Mouse (Mus musculus): ENCODE results near the gene Gpc6. TPM values are rescaled to one million over a fixed set of nuclear protein-coding genes. Genes with fewer than 3 reads are reported as not detected.

The Gpc6 gene
- total RNA-seq, 1 experiment from 2014 or later: not detected

DNA sequence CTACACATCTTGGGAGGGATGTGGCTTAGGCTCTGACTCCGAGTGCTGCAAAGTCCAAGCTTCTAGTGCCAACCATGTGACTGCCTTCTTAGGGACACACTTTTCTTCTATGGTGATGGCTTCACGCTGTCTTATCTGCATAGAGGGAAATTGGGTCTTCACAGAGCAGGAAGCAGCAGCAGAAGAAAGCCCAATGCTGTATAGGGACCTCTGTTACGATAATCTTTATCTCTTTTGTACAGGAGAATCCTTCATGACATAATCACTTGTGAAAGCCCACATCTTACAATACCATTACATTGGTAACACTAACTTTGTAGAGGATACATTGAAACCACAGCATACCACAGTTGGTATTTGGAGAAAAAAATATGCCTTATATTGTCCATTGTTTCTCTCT lies 472.1 kb downstream of the Gpc6 start:
- ATAC-seq (replicated peaks; ENCODE audit: insufficient number of reproducible peaks, low FRiP score, low TSS enrichment, poor library complexity, severe bottlenecking): no peak

DNA sequence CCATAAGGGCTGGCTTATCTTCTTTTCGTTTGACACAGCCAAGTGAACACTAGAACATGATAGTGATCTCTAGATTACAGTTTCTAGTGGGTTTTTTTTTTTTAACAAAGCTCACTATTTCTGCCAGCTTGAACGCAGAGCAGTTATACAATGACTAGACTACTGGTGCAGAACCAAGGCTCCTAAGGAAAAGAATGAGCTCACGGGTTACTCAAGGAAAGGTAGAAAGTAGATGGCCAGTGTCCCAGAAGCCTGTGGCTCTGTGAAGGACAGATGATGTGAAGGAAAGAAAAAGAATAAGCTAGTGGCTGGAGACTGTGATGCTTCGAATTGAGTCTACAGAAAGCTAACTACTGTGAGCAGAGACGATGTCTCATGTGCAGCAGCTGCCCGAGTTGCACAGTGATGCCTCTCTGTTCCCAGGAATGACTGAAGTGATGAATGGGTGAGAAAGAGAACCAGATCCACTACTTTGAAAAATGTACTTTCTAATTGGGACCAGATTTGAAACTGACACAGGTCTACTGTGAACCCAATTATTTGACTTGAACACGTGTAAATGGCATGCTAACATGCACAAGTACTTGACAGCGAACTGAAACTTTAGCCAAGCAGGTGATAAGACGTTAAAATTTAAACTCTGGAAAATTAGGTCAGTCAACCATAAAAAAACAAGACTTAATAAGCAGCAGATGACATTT lies 482.9 kb downstream of the Gpc6 start:
- no peak for ATAC-seq (replicated peaks; ENCODE audit: insufficient number of reproducible peaks, low FRiP score, low TSS enrichment, poor library complexity, severe bottlenecking)

DNA sequence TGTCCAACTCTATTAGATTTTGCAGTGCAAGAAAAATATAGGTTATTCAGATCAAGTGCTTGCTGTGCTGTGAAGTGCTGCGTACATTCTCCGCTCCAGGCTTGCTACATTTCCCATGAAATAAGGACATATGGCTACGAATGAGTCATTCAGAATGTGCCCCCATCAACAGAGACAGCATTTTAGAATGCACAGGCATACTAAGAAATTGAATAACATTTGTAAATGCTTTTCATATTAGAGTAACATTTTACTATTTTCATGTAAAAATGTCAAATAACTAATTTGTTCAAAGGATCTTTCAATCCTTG lies 483.4 kb downstream of the Gpc6 start:
- no peak for ATAC-seq (replicated peaks; ENCODE audit: insufficient number of reproducible peaks, low FRiP score, low TSS enrichment, poor library complexity, severe bottlenecking)

DNA sequence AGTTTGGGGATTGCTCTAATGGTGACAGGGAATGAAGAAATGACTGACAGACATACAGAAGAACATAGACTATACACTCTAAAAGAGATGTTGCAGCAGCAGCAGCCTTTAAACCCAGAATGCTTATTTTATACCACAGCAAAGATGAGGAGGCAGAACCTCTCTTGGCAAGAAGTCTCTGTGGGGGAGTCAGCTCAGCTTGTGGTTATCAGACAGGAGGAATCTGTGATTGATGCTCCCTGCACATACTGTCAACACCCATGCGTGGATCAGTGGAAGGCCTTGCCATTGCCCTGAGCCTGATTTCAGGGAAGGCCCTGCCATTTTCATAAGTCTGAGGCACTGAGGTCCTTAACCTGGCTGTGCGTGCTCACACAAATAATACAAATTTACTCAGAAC lies 484.7 kb downstream of the Gpc6 start:
- no peak for ATAC-seq (replicated peaks; ENCODE audit: insufficient number of reproducible peaks, low FRiP score, low TSS enrichment, poor library complexity, severe bottlenecking)

DNA sequence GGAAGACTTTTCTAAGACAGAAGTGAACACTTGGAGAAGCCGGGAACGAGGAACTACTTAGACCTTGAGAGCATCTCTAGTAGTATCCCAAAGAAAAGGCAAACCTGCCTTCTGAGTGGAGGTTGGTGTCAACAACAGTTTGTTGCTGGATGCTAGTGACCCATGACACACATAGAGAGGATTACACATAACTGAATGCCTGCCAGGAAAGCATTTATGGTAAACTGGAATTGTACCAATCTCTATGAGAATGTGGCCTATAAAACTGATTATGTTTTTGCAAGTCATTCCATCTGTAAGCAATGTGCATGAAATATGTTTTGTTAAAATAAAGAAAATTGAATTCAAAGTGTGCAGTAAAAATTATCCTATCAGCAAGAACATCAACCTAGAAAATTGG lies 485.4 kb downstream of the Gpc6 start:
- no peak for ATAC-seq (replicated peaks; ENCODE audit: insufficient number of reproducible peaks, low FRiP score, low TSS enrichment, poor library complexity, severe bottlenecking)

DNA sequence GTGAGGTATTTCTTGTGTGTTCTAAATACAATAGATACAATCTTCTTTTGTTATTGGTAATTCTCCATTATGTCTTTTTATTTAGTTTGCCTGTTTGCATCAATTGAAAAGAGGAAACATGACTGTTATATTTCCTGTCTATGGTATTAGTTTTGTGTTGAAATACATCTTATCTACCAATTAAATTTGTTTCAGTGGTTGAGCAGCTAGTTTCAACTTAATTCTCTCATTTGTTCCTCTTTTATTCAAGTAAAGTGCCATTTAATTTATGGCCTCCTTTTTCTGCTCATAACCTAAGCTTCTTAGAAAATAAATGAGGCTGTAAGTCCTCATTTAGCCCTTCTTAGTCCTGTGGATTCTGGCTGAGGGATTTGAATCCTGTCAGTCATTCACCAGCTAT lies 489.9 kb downstream of the Gpc6 start:
- ATAC-seq (replicated peaks; ENCODE audit: insufficient number of reproducible peaks, low FRiP score, low TSS enrichment, poor library complexity, severe bottlenecking): no peak

DNA sequence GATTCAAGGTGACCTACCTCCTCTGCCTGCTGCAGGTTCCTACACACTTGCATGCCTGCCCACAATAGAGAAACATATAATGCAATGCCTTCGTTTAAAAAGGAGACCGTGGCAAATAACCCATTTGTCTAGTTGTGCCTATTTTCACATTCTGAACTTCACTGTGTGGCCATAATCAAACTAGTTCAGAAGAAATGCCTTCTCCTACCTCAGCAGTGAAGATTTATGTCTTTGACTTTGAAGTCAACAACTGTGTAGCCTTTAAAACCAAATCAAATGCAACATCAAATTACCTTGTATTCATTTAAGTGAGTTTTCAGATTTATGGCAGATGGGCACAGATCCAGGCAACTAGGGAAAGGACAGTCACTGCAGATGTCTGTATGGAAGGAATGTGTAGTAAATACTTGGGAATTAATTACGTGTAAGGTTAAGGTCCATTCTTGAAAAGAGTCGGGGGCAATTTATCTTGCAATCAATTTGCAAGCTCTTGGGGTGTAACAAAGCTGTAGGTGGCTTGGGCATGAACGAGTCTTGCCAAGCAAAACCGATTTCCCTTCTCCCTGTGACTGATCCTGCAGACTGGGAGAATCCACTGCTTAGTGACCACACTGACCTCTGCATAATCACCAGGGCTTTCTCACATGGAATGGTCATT lies 494.6 kb downstream of the Gpc6 start:
- no peak for ATAC-seq (replicated peaks; ENCODE audit: insufficient number of reproducible peaks, low FRiP score, low TSS enrichment, poor library complexity, severe bottlenecking)

DNA sequence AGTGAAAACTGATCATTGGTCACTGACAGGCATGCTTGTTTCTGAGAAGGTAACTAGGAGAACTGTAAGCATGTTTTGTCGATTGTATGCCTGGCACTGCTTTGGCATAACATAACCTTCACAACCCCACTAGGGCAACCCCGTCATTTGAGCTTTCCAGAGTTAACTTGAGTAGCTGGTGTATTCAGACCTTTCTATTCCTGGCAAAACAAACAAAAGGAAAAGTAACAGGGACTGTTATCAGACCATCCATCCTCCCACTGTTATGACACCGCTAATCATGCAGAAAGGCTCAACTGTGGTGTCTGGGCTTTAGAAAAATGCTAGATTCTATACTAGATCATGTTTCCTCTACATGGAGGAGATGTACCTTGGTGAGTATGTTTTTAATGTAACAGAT lies 496.1 kb downstream of the Gpc6 start:
- ATAC-seq (replicated peaks; ENCODE audit: insufficient number of reproducible peaks, low FRiP score, low TSS enrichment, poor library complexity, severe bottlenecking): no peak

DNA sequence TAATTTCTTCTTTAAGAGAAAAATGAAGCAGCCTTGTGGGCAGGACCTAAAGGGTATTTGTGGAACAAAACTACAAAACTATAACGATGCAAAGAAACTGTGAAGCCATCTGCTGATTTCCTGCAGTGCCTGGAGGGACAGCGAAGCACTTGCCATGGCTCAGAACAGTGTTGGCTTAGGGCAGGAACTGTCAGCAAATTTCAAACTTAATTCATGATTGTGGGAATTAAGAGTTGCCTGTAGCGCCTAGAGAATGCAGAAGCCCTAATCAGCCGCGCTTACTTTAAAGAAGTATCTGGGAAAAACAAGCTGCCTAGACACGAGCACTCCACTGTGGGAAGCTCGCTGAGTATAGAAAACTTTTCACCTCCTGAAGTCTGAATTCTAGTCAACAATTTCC lies 501.0 kb downstream of the Gpc6 start:
- ATAC-seq (replicated peaks; ENCODE audit: insufficient number of reproducible peaks, low FRiP score, low TSS enrichment, poor library complexity, severe bottlenecking): no peak

DNA sequence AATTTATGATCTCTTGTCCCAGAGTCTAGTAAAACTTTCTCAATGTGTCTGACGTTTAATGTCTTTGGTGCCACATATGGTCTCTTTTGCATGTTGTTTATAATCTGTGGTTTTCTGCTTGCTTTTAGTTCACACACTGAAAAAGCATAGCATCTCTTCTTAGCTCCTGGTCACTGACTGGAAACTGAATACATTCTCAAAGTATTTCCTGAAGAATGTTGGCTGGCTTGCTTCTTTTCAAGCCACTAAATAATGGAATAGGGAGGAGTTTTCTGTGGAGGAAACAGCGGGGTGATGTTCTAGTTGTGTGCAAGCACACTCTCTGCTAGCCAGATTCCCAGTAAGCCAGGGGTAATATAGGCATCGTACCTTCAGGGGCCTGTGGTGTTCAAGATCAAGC lies 502.7 kb downstream of the Gpc6 start:
- no peak for ATAC-seq (replicated peaks; ENCODE audit: insufficient number of reproducible peaks, low FRiP score, low TSS enrichment, poor library complexity, severe bottlenecking)

DNA sequence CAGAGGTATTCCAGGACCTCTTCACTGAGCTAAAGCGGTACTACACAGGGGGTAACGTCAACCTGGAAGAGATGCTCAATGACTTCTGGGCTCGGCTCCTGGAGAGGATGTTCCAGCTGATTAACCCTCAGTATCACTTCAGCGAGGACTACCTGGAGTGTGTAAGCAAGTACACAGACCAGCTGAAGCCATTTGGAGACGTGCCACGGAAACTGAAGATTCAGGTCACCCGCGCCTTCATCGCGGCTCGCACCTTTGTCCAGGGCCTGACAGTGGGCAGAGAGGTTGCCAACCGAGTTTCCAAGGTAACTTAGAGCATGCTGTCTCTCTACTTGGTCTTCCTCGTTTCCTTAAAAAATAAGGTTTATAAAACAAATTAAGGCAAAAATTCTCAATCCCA lies 510.6 kb downstream of the Gpc6 start:
- ATAC-seq (replicated peaks; ENCODE audit: insufficient number of reproducible peaks, low FRiP score, low TSS enrichment, poor library complexity, severe bottlenecking): no peak

DNA sequence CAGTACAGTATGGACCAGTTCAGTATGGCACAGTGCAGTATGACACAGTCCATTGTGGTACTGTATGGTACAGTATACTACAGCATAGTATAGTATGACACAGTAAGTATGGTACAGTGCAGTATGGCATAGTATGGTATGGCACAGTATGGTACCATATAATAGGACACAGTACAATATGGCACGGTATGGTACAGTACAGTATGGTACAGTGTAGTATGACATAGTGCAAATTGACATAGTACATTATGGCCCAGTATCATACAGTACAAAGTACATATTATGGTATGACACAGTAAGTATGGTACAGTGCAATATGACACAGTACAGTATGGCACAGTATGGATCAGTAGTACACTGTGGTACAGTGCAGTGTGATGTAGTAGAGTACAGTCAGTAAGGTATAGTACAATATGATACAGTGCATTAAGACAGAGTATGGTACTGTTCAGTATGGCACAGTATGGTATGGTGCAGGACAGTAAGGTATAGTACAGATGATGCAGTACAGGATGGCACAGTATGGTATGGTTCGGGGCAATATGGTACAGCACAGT lies 521.6 kb downstream of the Gpc6 start:
- peak; percentile 31 for ATAC-seq (replicated peaks; ENCODE audit: insufficient number of reproducible peaks, low FRiP score, low TSS enrichment, poor library complexity, severe bottlenecking)

DNA sequence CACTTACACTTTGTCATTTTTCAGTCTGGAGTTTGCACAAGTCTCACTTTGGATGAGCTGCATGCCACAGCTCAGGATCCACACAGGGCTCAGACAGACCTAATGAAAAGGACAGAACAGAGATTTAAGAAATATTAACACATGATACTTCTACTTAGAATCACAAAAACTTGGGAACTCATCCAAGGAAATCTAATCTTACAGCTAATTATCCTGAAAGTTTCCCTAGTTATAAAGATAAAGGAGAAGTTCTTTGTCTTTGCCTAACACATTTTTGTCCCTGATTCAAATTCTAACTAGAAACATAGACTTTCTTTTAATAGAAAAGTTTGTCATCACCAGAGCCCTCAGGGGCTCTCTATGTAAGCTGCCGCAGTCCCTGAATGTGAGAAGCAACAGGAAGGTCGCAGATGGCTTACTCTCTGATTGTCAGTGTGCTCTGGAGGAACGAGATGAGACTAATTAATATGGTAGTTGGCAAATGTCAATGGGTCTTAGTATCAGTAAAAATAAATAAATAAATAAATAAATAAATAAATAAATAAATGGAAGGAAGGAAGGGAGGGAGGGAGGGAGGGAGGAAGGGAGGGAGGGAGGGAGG lies 526.4 kb downstream of the Gpc6 start:
- no peak for ATAC-seq (replicated peaks; ENCODE audit: insufficient number of reproducible peaks, low FRiP score, low TSS enrichment, poor library complexity, severe bottlenecking)

DNA sequence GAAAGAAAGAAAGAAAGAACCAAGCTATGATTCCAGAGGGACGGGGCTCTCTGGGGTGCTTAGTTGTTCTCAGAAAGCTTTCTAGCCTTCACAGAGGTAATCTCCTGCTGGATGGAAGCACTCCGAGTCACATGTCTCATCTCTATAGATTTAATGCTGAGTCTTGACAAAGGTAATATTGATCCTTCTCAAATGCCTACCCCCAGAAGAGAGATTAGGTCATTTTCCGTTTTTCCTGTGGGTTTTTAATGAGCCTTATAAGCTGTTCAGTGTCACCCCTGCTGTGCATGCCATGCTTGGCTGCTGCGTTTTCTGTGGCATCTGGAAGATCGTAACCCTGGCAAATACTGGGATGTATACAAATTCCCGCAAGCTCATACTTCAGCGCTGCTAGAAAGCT lies 527.0 kb downstream of the Gpc6 start:
- ATAC-seq (replicated peaks; ENCODE audit: insufficient number of reproducible peaks, low FRiP score, low TSS enrichment, poor library complexity, severe bottlenecking): no peak

DNA sequence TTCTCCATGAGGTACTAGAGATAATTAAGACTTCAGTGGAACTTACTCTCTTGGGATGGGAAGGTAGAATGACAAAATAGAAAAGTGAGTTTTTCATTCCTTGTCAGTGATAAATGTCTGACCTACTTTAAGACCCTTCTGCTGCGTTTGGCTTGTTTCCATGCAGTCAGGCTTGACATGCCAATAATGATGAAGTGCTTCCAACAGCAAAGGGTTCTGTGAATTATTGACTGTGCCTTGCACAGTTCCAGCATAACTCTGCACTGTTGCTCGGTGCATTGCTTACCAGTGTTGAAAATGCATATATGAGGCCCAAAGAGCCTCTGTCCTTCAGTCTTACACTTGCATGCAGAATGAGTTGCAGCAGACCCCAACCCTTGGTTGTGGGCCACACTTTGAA lies 548.3 kb downstream of the Gpc6 start:
- ATAC-seq (replicated peaks; ENCODE audit: insufficient number of reproducible peaks, low FRiP score, low TSS enrichment, poor library complexity, severe bottlenecking): no peak

DNA sequence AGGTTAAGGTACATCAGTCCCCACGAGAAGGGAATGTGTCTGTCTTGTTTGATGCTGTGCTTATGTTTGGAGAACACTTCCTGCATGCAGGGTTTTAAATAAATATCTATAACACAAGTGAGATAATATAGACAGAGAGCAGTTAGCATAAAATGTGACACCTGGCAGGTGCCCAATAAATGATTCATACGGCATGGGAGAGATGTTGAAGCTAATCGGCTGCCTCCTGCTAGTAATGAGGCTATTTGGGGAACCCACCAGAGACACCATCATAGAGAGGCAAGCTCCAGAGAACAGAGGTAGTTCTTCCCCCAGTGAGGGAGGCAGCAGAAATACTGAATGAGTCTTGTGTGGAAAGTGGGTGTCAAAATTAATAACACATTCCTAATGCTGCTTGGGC lies 553.8 kb downstream of the Gpc6 start:
- ATAC-seq (replicated peaks; ENCODE audit: insufficient number of reproducible peaks, low FRiP score, low TSS enrichment, poor library complexity, severe bottlenecking): no peak

DNA sequence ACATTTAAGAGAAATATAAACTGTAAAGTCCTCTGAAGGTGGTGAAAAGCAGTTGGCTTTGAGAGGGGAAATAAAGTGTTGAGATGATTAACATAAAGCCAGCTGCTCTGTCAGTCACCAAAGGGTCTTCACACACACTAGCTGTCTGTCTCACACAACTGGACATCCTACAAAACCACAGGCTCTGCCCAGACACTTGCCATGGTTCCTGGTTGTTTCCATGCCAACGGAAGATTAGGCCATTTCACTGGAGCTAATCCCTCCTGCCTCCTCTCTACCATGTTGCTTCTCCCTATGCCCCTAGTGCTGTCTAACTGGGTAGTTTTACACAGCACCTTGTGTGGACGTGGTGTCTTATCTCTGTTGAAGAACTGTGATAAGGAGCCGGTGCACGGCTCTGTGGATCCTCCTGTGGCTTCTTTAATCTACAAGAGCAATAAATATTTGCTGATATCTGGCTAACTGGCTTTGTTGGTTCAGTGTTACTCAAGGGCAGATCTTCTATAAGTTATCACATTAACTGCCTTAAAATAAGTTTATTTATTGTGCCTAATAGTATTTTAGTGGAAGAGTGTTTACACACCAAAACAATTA lies 562.1 kb downstream of the Gpc6 start:
- no peak for ATAC-seq (replicated peaks; ENCODE audit: insufficient number of reproducible peaks, low FRiP score, low TSS enrichment, poor library complexity, severe bottlenecking)

DNA sequence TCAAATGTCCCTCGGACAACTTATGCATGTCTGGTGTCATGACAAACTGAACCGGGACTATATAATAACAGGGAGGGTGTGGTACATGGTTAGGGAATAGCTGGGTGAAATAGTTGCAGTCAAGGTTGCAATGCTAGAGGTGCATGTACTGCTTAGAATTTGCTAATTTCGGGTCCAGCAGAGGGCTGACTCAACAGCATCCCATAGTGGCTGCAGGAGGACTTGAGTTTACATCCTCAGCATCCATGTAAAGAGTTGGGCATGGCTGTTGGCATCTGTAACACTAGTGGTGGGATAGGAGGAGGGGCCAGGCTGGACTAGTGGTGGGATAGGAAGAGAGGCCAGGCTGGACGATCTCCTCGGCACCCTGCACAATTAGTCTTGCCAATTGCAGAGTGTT lies 565.4 kb downstream of the Gpc6 start:
- no peak for ATAC-seq (replicated peaks; ENCODE audit: insufficient number of reproducible peaks, low FRiP score, low TSS enrichment, poor library complexity, severe bottlenecking)

DNA sequence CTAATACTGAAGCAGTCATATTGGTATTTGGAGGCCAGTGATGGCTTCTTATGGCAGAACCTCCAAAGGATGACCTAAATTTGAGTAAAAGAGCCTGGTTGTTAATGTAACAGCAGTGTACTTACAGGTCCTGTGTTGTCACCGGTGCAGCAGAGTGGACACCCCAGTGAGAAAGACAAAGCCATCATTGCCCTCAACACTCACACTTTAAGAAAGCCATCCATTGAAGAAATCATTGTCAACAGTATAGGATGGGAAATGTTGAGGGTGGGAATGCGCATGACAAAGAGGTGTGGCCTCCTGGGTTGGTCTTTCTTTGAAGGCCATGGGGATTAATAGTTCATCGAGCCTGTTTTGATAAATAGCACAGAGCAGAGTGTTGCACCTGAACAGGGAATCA lies 570.0 kb downstream of the Gpc6 start:
- ATAC-seq (replicated peaks; ENCODE audit: insufficient number of reproducible peaks, low FRiP score, low TSS enrichment, poor library complexity, severe bottlenecking): no peak

DNA sequence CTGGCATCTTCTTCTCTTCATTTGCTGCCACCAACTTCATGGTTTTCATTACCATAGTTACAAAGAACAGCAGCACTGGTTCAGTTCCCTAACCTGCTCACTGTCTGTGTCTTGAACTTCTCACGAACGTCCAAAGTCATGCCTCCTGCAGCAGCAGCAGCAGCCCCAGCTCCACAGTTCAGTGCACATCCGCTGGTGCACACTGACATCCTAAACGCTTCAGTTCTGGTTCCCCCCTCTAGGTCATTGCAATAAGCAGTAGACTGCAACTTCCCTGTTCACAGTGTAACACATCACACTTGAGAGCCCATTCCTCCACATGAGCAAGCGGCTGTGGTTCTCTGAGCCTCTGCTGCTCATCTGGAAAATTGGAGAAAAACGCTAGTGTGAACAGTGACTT lies 573.7 kb downstream of the Gpc6 start:
- no peak for ATAC-seq (replicated peaks; ENCODE audit: insufficient number of reproducible peaks, low FRiP score, low TSS enrichment, poor library complexity, severe bottlenecking)
